Mouse (Mus musculus): ENCODE measurements at regions not wholly inside any gene's neighbourhood (a gene's known extent, or its start where the extent isn't known, plus 50 kb on each side); places are given as distances from the start of the nearest gene placed in this dataset.

DNA sequence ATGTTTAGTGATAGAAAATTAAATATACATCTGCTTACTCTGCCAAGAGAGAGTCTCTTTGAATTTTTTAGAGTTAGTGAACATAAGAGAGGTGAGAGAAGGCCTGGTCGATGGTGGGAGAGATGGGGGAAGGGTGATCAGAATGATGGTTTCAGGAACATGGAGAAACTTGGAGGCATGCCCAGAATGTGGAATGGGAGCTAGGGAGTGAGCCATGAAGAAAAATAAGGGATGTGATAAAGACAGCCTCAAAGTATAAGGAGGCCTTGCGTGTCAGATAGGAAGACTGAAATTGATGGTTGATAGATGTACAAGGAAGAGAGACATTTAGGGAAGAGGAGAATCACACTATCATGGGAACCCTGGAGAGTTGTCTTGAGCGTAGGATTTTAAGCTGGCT lies 354.6 kb downstream of the Osr1 start:
- DNase-seq, result peak; percentile 29

DNA sequence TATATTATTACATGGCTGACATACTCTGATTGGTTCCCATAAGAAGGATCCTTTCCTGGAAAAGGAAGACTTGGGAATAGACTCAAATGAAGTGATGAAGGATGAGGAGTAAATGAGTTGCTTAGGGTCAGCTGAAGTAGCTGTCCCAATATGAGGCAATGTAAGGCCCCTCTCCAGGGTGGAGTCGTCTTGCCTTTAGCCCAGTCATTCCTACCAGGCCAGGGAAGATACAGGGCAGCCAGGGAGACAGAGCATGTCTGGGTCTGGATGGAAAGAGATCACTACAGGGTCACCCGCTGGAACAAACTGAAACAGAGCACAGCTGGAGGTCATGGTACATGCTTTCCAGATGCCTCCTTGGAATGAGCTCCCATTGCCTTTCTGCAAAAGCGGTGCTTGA lies 364.2 kb downstream of the Osr1 start:
- no peak for DNase-seq

DNA sequence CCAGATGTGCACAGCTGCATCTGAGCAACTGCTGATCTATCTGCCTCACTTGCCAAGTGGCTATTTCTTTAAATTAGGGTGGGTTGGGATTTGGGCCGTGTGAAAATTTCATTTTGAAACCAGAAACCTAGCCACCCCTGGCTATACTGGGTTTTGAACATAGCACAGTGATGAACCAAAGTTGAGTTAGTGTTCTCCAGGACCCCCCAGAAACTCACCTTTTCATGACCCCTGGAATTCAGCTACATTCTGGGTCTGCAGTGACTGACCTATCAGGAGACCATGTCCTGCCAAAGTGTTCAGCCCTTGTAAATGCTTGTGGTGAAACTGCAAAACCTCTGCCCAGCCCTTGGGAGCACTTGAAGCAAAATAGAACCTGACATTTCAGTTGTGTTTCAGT lies 371.4 kb downstream of the Osr1 start:
- DNase-seq, result no peak

DNA sequence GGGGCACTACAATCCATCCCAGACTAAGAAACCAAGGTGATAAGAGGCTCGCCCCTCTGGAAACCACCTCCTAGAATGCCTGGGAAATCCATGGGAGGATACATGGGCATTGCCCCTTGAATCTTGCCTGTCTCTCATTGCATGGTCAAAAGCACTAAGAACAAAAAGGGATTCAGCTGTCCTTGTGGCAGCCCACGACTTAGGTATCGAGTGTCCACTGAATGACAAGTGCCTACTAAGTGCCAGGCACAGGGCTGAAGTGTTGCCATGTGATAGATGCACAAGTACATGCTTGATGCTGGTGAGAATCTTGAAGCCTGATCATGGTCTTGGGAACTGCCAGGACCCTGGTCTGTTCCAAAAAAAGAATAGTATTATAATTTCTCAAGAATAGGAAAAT lies 371.9 kb downstream of the Osr1 start:
- DNase-seq, result no peak

DNA sequence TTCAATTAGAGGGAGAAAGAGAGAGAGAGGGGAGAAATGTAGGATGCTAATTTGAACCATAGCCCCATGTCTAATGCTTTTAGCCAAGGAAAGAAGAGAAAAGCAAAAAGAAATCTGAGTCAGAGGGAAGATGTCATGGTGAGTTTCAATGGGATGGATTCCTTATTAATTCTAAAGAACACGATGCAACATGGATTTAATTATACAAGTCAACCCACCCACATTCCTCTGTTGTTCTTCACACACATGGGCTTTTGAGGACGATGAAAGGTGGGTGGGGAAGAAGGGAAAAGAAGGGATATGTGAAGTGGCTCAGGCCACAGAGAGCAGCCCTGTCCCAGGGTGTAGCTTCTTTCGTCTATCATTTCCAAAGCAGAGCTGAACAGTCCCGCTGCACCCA lies 378.9 kb downstream of the Osr1 start:
- no peak for DNase-seq

DNA sequence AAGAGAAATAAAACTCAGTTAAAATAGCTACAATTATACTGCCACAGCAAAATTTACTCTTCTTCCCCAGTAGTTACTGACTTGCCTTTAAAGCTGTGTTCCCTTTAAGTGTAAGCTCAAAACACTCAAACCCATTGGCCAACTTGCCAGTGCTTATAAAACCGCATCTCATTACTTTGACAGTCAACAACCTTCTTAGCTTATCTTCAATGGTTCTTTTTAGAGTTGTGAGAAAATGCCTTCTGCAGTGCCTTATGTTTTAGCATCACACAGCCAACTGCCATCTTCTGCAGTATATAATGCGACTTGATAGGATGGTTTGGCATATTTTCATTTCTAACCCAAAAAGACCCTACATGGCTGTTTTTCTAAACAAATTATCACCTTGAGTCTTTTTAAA lies 382.5 kb downstream of the Osr1 start:
- no peak for DNase-seq

DNA sequence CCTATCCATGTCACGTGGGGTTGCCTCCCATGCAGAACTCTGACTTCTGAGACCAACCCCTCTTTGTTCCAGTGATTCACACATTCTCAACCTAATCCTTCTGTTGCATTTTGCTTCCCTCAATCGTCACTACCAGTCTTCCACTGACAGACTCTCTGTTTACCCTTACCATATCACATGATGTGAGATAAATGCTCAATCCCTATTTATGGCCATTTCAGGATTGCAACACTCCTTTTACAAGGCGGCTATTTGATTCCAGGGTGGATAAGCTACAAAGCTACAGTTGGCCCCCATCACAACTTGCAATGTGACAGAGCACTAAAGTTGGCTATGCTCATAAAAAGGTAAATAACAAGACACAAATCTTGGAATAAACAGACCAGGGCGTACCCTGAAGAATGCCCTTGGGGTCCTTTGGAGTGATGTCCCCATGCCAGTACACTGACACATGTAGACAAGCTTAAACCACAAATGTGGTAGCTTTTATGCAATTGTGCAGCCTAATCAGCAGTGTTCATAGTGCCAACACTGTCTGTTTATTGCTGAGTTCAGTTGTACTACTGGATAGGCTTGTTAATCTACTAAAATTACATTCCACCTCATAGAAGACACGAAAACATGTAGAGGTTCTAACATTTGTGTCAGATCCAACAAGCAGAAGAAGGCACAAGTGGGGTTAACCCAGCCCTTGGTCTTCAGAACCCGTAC lies 384.4 kb downstream of the Osr1 start:
- DNase-seq, result no peak

DNA sequence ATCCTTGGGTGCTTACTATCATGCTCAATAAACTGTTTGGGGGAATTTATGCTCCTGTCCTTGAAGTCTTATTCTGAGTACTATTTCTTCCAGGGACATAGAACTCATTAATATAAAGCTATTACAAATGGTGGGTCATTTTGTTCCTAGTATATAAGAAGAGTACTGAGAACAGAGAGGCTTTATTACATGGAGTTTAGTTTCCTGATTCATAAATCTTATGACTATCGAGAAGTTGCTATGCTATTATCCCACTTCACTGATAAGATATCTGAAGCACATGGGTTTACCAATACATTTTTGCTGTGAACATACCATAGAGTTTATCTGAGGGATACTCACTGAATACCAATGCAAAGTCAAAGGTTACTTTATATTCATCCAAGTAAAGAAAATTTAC lies 399.5 kb downstream of the Osr1 start:
- no peak for DNase-seq

DNA sequence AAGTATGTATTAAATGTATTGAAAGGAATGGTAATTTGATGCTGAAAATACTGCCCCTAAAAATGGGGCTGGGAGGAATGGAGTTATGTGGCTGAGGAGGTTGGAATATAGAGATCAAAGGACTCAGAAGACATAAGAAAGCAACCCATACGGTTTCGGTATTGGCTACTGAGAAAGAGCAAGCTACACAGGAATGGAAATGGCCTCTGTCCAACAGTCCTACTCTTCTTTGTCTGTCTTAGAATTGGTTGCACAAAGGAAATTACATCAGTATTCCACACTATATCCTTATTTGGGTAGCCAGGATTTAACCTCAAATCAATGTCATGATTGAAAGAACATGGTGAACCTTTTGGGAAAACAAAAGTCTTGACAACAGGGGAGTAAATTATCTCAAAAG lies 399.0 kb upstream of the Nt5c1b start:
- no peak for DNase-seq

DNA sequence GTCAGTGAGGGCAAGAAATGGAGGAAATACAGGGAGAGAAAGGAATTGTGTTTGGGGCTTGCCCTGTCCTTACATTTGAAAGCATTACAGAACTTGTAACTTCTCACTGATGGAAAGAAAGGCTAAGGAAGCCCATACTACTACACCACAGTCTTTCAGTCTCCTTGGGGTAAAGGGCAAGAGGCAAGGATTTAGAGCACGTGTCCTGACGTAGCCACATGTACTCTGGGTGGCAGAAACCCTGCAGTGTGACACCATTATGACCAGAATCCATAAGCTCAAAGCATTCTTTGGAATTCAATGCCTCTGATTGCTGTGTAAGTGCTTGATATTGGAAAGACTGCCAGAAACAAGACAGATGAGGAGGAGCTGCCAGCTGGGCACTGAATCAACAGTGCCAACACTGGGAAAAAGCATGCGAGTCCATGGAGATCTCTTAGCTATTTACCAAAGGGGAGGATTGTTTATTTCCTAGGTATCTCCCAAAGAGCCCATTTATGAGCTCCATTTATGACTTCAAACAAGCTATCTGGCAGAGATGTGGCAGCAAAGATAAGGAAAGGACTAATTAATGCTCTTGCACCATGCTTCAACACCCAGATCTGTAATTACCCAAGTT lies 391.2 kb upstream of the Nt5c1b start:
- peak; percentile 16 for DNase-seq

DNA sequence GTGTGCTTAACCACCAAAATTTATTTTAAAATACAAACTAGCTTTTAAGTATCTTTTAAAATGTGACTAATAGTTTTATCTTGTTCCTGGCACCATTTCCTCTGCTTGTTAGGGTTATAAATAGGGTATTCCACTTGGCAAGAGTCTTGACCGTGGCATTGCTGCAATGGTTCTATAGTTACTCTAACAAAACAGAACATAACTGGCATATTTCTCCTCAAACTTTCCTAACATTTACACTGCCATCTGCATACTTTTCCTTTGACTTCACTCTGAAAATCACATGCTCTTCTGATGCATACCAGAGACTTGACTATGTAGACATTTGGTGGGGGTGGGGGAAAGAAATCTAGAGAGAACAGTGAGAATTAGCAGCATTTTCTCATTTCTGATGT lies 390.7 kb upstream of the Nt5c1b start:
- DNase-seq, result no peak

DNA sequence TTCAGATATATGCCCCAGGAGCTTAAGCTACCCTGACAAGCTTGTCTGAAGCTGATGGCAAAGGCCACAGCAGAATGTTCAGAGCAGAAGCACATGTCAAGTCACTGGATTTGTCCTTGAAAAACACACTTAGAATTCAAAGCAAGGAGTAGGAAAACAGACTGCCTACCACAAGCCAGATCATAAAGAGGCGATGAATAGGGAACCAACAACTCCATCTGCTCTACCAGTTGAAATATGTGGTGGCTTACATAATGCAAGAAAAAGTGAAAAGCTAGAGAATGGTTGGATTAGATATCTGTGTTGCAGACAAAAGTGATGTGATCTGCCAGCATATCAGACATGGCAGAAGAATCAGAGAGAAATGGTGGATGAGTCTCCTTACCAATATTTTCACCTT lies 378.5 kb upstream of the Nt5c1b start:
- no peak for DNase-seq

DNA sequence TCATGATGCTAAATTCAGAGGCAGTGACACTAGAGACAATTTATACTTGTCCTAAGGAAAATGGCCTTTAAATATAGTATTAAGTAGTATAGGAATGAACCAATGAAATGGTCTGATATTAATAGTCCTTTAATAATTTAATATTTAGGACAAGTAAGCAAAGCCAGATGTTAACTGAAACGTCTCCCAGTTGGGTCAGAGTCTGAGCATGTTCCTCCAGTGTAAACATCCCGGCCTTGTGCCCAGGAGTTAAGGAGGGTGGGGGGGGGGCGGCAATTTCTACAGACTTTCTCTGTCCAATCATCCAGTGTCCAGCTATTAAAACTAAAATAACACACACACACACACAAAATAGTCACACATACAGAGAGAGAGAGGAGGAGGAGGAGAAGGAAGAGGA lies 374.1 kb upstream of the Nt5c1b start:
- DNase-seq, result no peak

DNA sequence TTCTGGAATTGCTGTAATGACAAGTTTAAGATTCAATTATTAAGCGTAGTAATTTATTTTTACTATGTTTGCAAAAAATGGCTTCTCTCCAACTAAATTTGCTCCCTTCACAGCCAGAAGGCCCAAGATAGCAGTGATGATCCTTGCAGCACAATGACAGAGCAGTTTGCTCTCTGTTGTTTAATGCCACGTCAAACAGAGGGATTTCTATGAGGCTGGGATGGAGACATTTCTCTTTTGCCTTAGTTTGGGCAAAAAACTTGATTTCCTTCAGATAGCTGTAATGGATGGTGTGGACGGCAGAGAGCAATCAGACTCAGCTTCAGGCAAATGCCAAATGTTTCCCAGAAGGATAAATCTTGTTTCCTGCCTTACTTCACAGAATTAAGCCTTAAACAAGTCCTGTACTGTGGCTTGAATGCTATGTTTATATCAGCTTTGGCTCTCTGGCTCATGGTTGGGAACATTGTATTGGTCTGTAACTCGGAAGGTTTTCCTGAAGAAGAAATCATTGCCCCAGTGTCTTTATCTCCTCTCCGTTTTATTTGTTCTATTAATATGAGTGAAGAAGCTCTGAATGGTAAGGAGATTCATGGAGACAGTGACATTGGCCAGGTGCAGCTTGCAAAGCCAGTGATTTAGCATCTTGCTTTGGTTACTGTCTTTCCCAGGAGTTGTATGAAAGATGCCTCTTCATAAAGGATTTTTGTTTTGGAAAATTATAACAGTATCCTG lies 373.2 kb upstream of the Nt5c1b start:
- no peak for DNase-seq

DNA sequence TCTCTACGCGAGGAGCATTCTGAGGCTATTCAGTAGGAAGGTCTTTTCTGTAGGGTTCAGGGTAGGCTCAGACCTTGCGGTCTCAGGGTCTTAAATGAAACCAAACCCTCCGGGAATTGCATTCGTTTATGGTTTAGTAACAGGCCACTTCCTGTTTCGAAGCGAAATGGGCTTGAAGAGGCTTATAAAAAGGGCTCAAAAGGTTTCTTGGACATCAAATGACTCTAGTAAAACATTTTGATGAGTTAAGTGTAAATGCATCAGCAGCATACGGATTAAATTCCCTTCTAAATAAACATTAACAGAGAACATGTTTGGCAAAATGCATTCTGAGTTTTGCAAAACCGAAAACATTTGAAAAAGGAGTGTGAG lies 372.6 kb upstream of the Nt5c1b start:
- no peak for DNase-seq

DNA sequence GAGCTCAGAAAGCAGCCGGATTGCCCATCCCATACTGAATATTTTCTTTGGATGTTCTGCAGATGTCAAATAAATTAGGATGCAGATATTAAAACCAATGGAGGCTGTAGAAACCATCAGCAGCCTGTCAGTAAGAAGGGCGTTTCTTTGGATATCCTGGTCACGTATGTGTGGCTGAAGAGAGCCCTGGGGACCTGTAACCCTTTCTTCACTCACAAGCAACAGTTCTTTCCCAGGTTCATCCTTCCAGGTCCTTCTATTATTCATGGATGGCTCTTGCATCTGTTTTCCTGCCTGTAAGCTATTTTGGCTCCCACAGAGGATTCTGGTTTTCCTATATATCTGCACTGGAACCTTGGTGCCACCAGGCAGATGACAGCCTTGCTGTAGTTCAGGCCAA lies 372.2 kb upstream of the Nt5c1b start:
- DNase-seq, result no peak

DNA sequence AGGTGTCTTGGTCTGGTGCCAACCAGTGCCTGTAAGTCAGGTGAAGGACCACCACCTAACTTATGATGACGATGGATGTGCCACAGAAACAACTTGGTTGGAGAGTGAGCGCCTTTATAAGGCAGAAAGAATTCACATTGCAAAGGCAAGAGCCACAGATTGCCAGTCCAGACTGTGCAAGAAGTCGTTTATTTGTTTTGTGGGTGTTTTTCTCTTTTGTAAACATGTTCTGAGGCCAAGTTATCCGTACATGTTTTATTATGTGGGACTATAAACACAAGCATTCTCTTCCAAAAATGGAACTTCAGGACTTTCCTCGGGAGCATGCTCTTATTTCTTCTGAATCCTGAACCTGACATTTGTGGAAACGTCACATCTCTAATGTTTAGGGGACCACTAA lies 369.8 kb upstream of the Nt5c1b start:
- no peak for DNase-seq

DNA sequence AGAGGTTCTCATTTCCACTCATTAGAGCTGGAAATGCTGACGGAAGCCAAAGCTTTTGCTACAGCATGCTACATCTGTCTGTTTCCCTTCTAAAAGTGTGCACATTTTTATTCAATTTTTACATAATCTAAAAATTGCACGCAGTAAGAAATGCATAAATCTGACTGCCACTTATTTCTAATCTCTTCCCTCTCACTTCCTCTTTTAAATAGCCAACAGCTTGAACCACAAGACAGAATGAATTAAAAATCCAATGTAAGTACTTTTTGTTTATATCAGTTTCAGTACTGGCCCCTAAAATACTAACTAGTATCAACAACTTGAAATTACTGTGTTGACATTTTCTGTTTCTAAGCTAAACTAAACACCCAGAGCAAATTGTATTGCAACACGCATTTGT lies 361.3 kb upstream of the Nt5c1b start:
- no peak for DNase-seq

DNA sequence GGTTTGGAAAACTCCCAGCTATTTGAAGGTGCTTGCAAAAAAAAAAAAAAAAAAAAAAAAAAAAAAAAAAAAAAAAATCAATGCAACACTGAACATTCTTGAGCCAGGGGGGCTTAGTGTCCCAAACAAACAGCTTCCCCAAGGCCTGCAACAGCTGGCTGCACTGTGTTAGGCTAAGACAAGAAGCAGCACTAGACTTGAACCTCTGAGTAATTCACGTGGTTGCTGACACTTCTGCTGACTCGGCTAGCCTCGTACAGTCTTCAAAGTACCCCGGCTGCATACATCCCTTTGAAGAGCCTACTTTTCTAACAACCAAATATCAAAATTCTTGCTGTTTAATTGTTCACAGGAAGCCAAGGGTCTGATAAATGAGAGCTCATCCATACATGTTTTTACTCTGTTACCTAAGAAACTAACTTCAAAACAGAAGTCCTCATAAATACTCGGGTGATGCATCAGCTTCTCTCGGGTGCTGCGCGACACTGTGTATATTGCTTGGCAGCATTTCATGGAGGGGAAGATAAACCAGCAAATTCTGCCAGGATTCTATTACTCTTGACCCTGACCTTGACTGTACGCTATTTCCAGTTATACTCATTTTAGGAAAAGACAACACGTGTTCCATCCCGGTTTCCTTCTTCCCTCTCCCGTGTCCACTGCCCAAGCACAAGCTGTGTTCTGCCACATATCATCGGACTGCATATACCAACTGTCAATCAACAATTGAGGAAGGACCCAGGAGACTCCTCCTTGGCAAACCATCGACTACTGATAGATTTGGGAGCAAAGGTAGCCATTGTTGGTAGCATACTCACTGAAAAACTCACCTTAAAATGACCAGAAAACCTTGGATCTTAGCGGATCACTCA lies 352.8 kb upstream of the Nt5c1b start:
- no peak for DNase-seq

DNA sequence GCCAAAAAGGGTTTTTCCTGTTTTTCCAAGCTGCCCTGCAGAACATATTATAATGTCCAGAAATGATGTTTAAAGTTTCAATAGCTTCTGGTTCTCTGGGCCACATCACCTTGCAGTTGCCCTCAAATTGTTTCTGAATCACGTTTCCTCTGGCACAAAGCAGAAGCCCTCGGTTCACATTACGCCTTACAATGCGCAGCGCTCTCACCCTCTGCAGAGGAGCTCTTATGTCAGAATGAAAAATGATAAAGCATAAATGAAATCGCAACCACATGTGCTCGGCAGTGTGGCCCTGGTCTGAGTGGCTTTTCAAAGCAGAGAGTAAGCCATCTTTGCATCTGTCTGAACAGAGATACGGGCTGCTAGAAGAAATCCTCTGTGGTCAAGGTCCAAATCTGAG lies 334.3 kb upstream of the Nt5c1b start:
- DNase-seq, result no peak

DNA sequence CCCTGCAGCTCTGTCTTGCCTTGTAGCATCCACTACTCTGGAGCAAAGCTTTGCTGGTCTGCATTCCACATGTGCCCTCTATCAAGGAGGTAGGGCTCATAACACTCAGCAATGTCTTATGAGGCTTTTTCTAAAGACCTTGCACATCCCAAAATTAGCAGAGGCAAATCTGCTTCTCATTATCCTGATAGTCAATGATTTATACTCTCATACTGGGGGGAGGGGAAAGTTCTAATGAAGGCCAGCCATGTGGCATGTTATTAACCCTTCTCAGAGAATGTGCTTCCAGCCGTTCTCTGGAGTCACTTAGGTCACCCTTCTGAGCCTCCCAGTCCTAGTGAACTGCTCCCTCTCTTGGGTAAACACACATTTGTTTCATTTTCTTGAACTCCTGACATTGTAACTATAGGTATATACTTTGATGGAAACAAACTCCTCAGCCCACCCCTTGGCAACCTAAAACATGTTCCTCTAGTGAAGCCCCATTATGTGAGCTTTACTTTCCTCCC lies 307.7 kb upstream of the Nt5c1b start:
- DNase-seq, result no peak

DNA sequence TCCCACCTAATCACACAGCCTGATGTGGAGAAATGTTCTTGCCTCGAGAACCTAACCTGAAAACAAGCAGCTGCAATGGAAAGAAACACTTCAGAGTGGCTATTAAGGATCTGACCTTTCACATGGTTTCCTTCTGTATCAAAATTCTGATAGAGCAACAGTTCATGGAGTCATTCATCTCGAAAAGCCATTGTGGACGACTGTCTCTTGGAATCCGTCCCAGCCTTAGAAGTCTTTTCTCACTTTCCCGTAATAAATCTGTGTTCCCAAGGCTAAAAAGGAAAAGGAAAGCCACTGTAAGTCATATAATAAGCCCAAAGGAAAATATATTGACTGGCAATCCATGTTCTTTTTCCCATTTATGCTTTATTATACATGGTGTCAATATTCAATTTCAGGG lies 291.4 kb upstream of the Nt5c1b start:
- DNase-seq, result no peak

DNA sequence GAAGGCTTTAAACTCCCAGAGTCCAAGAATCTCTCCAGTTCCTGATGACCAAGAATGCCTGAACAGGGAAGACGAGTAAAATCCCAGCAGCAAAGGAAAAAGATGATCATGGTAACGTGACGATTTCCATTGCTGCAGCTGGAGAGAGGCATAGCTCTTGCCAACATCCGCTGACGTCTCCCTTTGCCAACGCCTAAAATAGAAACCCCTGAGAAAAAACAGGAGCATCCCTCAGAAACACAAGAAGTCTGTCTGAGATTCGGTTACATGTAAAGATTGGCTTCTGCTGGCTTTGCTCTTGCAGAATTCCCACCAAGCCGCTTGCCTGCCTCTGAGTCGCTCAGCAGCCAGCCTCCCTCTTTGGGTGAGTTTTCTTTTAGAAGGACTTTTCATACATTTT lies 290.3 kb upstream of the Nt5c1b start:
- DNase-seq, result peak; percentile 16
